Mouse (Mus musculus) spleen, embryonic (tissue): Measurements from ENCODE around the gene Mroh9.

Experiments
- CTCF ChIA-PET: fragments of 350-600 bp; sonication (Branson Sonifier 250); formaldehyde crosslinking; loops from one replicate; lab custom pipeline; 2022; lab: Charles Lee

Gene Mroh9

GRCm38 (mm10) chr1:163085570-163085969 is at the start of gene Mroh9:
Gene Mroh9, minus strand, starts transcription at chr1:163085670.
- CTCF ChIA-PET: no interaction called here

- CTCF ChIA-PET: no interaction called here
Observed at GRCm38 (mm10) chr1:163129976-163130375, 44.5 kb upstream of the Mroh9 start.

- CTCF ChIA-PET: no interaction called here
Observed at GRCm38 (mm10) chr1:163129129-163129900, 43.8 kb upstream of the Mroh9 start.

GRCm38 (mm10) chr1:163126175-163126881 is 40.9 kb upstream of the Mroh9 start:
- CTCF ChIA-PET: no interaction called here

- CTCF ChIA-PET: no interaction called here
Observed at GRCm38 (mm10) chr1:163122414-163122813, 36.9 kb upstream of the Mroh9 start.

GRCm38 (mm10) chr1:163113461-163114174 is 28.1 kb upstream of the Mroh9 start:
- CTCF ChIA-PET: no interaction called here

GRCm38 (mm10) chr1:163112482-163113164 is 27.2 kb upstream of the Mroh9 start:
- CTCF ChIA-PET: no interaction called here

- CTCF ChIA-PET: no interaction called here
Observed at GRCm38 (mm10) chr1:163104960-163105359, 19.5 kb upstream of the Mroh9 start.

- CTCF ChIA-PET: interaction anchor here (0.5 kb wide), 1 partner anchor 12 kb away, joined by 4 read pairs; no protein-coding TSS in a partner anchor
Observed at GRCm38 (mm10) chr1:163091438-163092155, 6.1 kb upstream of the Mroh9 start.

GRCm38 (mm10) chr1:163070502-163070901 is 15.0 kb downstream of the Mroh9 start:
- CTCF ChIA-PET: no interaction called here

GRCm38 (mm10) chr1:163060381-163060780 is 25.1 kb downstream of the Mroh9 start:
- CTCF ChIA-PET: no interaction called here

GRCm38 (mm10) chr1:163057363-163057762 is 28.1 kb downstream of the Mroh9 start:
- CTCF ChIA-PET: no interaction called here

- CTCF ChIA-PET: no interaction called here
Observed at GRCm38 (mm10) chr1:163055629-163056028, 29.8 kb downstream of the Mroh9 start.

GRCm38 (mm10) chr1:163023075-163023474 is 62.4 kb downstream of the Mroh9 start:
- CTCF ChIA-PET: no interaction called here

- CTCF ChIA-PET: no interaction called here
Observed at GRCm38 (mm10) chr1:163009220-163009619, 76.2 kb downstream of the Mroh9 start.

- CTCF ChIA-PET: no interaction called here
Observed at GRCm38 (mm10) chr1:163003496-163003895, 82.0 kb downstream of the Mroh9 start.

- CTCF ChIA-PET: no interaction called here
Observed at GRCm38 (mm10) chr1:163001271-163001829, 84.1 kb downstream of the Mroh9 start.

- CTCF ChIA-PET: no interaction called here
Observed at GRCm38 (mm10) chr1:162987546-162987945, 97.9 kb downstream of the Mroh9 start.

- CTCF ChIA-PET: no interaction called here
Observed at GRCm38 (mm10) chr1:162986777-162987176, 98.7 kb downstream of the Mroh9 start.

- CTCF ChIA-PET: no interaction called here
Observed at GRCm38 (mm10) chr1:162986121-162986748, 99.2 kb downstream of the Mroh9 start.
